Mouse (Mus musculus) spleen, embryonic (tissue): ENCODE data around the gene Unc45b.

Source experiments
- CTCF ChIA-PET: fragments of 350-600 bp; sonication (Branson Sonifier 250); formaldehyde crosslinking; loops from one replicate; lab custom pipeline; 2022; lab: Charles Lee

Unc45b gene

GRCm38 (mm10) chr11:82910250-82910649 lies at the start of gene Unc45b:
TSS of gene Unc45b (plus strand) at chr11:82910550.
- CTCF ChIA-PET, result interaction anchor here (0.5 to 0.6 kb wide), 2 partner anchors 54 to 149 kb away, joined by 6 to 9 read pairs; no protein-coding TSS in a partner anchor

- CTCF ChIA-PET, result interaction anchor here (1.3 kb wide), 1 partner anchor 68 kb away, joined by 3 read pairs; no protein-coding TSS in a partner anchor
Observed at GRCm38 (mm10) chr11:82860759-82861158, 49.6 kb upstream of the Unc45b start.

DNA sequence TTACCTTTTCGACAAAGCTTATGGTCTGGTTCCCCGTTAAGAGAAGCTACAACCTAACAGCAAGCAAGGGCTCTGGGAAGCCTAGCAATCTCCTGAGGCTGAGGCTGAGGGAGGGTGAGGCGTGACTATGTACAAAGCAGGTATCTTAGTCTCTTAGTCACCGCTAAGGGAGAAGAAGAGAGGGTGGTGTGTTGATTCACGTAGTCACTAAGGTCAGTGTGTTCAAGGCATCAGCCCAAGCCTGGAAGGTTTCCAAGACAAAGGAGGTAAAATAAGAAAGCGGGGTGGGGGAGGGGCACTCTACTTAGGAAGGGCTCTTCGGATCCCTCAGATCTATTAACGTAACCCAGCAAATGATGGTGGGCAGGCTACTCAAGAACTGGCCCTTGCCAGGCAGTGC lies 48.8 kb upstream of the Unc45b start:
- CTCF ChIA-PET, result interaction anchor here (0.6 to 1.3 kb wide), 2 partner anchors 29 to 69 kb away, joined by 3 read pairs; partner anchors contain the start of gene Rad51d

DNA sequence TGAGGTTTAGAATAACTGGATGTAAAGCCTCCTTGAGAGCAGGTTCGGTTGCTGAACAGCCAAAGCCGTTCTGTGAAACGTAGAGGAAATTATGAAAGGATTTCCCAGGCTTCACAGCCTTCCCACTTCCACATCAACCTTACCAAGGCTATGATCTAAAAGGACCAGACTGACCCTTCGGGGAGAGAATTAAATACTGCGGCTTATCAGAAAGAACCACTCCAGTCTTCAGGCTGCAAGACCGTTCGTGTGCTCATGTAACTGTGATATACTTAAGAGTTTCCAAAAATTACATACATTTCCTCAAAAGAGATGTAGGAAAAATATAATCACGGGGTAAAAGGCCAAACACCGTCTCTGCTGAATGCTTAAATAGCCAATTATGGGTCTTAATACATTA lies 47.7 kb upstream of the Unc45b start:
- CTCF ChIA-PET, result no interaction called here

- CTCF ChIA-PET, result no interaction called here
Observed at GRCm38 (mm10) chr11:82863059-82863458, 47.3 kb upstream of the Unc45b start.

DNA sequence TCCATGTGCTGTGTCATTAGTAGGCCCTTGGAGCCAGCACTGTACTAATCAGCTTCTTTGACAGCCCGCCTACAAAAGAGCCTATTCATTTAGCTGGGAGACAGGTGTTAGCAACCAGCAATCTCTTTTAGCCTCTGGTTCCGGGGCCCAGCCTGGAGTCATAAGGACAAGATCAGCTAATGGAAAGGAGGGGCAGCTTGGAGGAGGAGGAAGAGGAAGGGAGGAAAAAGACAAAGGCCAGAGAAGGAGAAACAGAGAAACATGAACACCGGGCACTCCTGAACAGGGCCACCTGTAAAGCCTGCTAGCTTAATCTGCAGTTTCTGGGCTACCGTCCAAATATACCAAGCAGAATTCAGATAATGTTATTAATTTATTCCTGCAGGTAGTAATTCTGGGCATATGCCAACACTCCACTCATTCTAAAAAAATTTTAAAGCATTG lies 46.8 kb upstream of the Unc45b start:
- CTCF ChIA-PET, result no interaction called here

GRCm38 (mm10) chr11:82865957-82866356 lies 44.4 kb upstream of the Unc45b start:
- CTCF ChIA-PET, result interaction anchor here (1.2 kb wide), 1 partner anchor 8 kb away, joined by 10 read pairs; no protein-coding TSS in a partner anchor

GRCm38 (mm10) chr11:82866850-82867564 lies 43.3 kb upstream of the Unc45b start:
- CTCF ChIA-PET, result interaction anchor here (0.5 to 1.2 kb wide), 2 partner anchors 9 to 13 kb away, joined by 8 to 10 read pairs; no protein-coding TSS in a partner anchor

DNA sequence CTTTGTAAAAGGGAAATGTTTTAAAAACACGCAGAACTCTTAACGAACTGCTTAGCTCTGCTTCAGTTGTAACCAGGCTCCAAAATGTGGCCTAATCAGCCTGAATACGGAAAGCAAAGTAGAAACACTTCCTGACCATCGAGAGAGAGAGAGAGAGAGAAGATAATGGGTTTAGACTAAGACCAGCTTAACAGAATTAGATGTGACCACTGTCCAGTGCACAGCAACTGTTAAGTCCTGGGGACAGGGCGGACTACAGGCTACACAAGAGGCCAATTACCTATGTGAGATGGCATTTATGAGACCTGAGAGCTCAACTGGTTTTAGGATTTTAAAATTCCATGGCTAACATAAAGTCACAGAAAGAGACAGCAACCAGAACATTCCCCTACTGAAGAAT lies 42.4 kb upstream of the Unc45b start:
- CTCF ChIA-PET, result no interaction called here

DNA sequence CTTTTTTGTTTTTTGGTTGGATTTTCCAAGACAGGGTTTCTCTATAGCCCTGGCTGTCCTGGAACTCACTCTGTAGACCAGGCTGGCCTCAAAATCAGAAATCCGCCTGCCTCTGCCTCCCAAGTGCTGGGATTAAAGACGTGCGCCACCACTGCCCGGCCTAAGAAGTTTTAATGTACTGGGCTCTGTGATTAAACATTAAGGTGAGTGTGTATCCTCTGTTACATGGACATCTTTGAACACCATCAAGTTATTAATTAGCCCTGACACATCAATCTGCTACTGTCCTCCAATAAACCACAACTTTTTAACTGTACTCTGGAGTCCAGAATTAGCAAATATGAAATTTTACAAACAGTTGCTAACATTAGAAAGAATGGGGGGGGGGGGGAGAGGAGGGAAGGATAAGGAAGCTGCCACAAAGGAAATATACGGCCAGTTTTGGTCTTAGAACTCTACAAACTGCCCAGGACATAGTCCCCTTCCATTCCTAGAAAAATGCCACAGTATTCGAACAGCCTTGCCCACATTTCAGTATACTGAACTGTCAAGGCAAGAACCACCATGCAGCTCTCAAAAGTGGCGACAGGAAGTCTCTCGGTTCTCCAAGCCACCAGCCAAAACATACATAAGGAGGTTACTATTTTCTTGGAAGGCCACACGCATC lies 40.7 kb upstream of the Unc45b start:
- CTCF ChIA-PET, result interaction anchor here (0.6 kb wide), 1 partner anchor 327 kb away, joined by 3 read pairs; no protein-coding TSS in a partner anchor

DNA sequence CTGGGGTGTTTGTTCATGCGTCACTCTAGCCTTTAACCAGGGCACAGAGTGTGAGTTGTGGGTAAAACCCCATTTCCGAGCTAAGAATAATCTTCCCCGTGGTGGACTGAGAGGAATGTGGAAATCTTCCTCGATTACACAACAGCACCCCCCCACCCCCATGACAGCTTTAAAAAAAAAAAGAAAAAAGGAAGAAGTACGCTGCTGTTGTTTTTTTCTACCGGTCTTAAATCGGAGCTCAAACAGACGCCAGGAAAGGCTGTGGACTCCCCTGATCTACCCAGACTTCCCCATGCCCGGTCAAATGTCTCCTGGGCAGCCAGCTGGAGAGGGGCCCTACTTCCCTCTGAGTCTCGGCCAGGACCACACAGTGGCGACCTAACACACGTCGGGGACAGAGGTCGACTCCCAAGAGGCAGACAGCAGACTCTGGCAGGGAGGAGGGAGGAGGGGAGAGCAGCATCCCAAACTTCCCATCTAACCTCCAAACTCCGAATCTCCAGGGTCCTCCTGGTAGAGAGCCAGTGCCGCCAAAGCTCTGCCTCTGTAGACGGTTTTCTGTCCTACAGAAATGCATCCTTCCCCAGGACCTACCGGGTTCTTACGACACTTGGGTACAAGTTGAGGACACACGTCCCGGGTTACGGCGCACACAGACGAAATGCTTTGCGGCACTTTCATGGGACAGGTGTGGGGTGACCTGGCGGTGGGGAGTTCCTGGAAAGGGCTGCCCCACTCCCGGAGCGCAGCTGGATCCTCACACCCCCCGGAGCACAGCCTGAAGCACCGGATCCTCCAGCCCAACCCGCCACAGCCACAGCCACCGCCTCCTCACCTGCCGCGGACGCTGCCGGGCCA lies 39.9 kb upstream of the Unc45b start:
- CTCF ChIA-PET, result interaction anchor here (0.6 kb wide), 1 partner anchor 326 kb away, joined by 3 read pairs; no protein-coding TSS in a partner anchor

- CTCF ChIA-PET, result interaction anchor here (0.6 kb wide), 1 partner anchor 598 kb away, joined by 4 read pairs; no protein-coding TSS in a partner anchor
Observed at GRCm38 (mm10) chr11:82871031-82871446, 39.3 kb upstream of the Unc45b start, which contains the start of gene Rffl. TSS of gene Rffl (minus strand) at chr11:82871210.

GRCm38 (mm10) chr11:82874924-82875323 lies 35.4 kb upstream of the Unc45b start:
- CTCF ChIA-PET, result interaction anchor here (0.6 kb wide), 1 partner anchor 22 kb away, joined by 4 read pairs; no protein-coding TSS in a partner anchor

DNA sequence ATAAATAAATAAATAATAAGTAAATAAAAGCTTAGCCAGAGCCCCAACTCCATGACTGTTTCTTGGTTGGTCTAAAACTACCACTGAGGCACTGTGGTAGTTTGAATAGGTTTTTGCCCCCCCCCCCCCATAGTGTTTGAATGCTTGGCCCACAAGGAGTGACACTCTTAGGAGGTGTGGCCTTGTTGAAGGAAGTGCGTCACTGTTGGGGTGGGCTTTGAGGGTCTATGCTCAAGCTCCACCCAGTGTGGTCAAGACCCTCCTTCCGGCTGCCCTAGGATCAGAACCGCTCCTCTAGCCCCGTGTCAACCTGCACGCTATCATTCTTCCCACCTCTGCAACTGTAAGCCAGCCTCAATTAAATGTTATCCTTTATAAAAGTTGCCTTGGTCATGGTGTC lies 34.7 kb upstream of the Unc45b start:
- CTCF ChIA-PET, result interaction anchor here (0.6 to 0.7 kb wide), 2 partner anchors 16 to 22 kb away, joined by 3 to 4 read pairs; no protein-coding TSS in a partner anchor

GRCm38 (mm10) chr11:82877726-82878344 lies 32.5 kb upstream of the Unc45b start:
- CTCF ChIA-PET, result interaction anchor here (0.6 kb wide), 1 partner anchor 83 kb away, joined by 3 read pairs; no protein-coding TSS in a partner anchor

- CTCF ChIA-PET, result no interaction called here
Observed at GRCm38 (mm10) chr11:82883180-82883579, 27.2 kb upstream of the Unc45b start.

DNA sequence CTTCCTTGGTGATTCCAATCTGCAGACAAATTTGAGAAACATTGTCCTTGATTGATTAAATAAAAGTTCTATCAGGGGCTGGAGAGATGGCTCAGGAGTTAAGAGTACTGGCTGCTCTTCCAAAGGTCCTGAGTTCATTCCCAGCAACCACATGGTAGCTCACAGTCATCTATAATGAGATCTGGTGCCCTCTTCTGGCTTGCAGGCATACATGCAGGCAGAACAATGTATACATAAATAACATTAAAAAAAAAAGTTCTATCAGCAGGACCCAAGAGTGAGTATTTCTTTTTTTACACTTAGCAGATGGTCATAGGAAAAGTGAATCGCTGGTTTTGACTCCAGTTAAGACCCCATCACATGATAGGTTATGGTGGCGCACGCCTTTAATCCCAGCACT lies 23.8 kb upstream of the Unc45b start:
- CTCF ChIA-PET, result interaction anchor here (0.6 to 1.3 kb wide), 2 partner anchors 68 to 210 kb away, joined by 3 read pairs; no protein-coding TSS in a partner anchor

GRCm38 (mm10) chr11:82888491-82888946 lies 21.8 kb upstream of the Unc45b start:
- CTCF ChIA-PET, result interaction anchor here (0.6 kb wide), 2 partner anchors 18 to 141 kb away, joined by 3 read pairs; no protein-coding TSS in a partner anchor

DNA sequence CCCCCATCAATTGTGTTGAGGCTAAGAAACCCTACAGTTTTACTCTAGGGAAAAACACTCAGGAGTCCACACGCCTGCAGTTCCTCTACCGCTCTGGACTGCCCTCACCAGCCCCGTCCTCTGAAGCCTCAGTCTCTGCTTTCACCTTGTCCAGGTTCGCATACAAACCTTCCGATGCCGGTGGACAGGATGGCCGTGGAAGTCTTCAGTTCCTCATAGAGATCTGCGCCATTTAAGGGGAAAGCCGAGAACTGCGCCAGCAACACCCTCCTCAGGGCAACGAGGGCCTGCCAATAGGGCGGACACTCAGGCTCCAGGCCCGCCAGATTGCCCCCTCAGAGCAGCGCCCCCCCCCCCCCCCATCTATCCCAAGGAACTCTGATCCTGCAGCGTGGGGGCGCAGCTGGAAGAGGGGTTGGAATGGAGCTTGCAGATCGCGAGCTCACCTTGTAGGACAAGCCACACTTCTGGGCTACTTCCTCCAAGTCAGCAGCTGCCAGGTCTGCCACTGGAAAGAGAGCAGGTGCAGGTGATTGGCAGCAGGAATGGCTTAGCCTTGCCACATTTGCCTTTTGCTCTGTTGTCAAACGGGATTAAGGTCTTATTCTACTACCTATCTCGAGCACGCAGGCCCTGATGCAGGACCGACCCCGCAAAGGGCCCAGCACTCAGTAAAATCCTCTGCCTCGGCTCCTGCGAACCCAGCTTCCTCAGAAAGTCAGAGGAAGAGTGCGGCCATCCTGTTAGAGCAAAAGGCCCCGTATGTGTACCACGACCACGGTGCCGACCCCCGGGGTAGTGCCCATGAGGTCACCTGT lies 20.6 kb upstream of the Unc45b start:
- CTCF ChIA-PET, result interaction anchor here (0.6 to 1.3 kb wide), 6 partner anchors 28 to 312 kb away, joined by 3 to 14 read pairs (median 4); no protein-coding TSS in a partner anchor
